Comparison of ENCODE assay signal across 10 mouse cellular contexts in genomic region chr3:52643100-52643551, GRCm38 (mm10).
DNase-seq lines count a peak whose midpoint lies in the region; ATAC-seq and TF ChIP-seq lines count a peak whose summit lies in the region.
"Had no signal": no experiment of that assay in that cellular context is flagged by ENCODE, and none has a peak within 500 bp of the region (broad histone marks: within the 10 kb centered on the region; RNA-seq: fewer than 3 reads in every experiment).

No protein-coding gene starts in this region.

- DNase-seq in gastrocnemius, adult 18-20 months (ENCODE audit: low spot score): peak; percentile 25
- no peak for DNase-seq in gastrocnemius, postnatal 36 days
- DNase-seq in right cerebral cortex, postnatal 36 days (ENCODE audit: low spot score in 2 of 2): peak; percentile 30 to 33
- no peak for DNase-seq in right cerebral cortex, postnatal 4 days
- peak; percentile 77 for DNase-seq in retina, postnatal 1 day
- no peak for DNase-seq in lung, postnatal 0 days (ENCODE audit: low spot score)
- no peak for DNase-seq in kidney, postnatal 4 days
- DNase-seq: kidney, postnatal 10 days; lung, adult 18-20 months had no signal

- H3K36me3 ChIP-seq in hindbrain, embryonic 13.5 days: no peaks in the 10 kb centered on the region
- no peaks in the 10 kb centered on the region for H3K36me3 ChIP-seq in lung, postnatal 0 days (ENCODE audit: insufficient read depth, low read length)

- TF ChIP-seq EP300 in lung, postnatal 0 days (IDR thresholded peaks at IDR 0.05): no peak

- ATAC-seq in hindbrain, embryonic 13.5 days (ENCODE audit: low FRiP score): no peak
- ATAC-seq in lung, postnatal 0 days: no peak

- H3K4me3 ChIP-seq in hindbrain, embryonic 13.5 days: no peak overlapping the region
- no peak overlapping the region for H3K4me3 ChIP-seq in lung, postnatal 0 days (ENCODE audit: low read depth, low read length)

- no peaks in the 10 kb centered on the region for H3K9me3 ChIP-seq in hindbrain, embryonic 13.5 days
- H3K9me3 ChIP-seq in lung, postnatal 0 days (ENCODE audit: low read length): no peaks in the 10 kb centered on the region

- H3K27ac ChIP-seq in hindbrain, embryonic 13.5 days: peak overlapping the region; percentile 81
- no peak overlapping the region for H3K27ac ChIP-seq in lung, postnatal 0 days (ENCODE audit: low read length)

- peaks cover 16% of the 10 kb centered on the region for H3K27me3 ChIP-seq in hindbrain, embryonic 13.5 days
- no peaks in the 10 kb centered on the region for H3K27me3 ChIP-seq in lung, postnatal 0 days (replicated peaks; ENCODE audit: insufficient read depth, low read length)

- H3K4me2 ChIP-seq in hindbrain, embryonic 13.5 days: no peak overlapping the region
- no peak overlapping the region for H3K4me2 ChIP-seq in lung, postnatal 0 days (replicated peaks; ENCODE audit: low read depth, low read length)

- 37% methylated on average over 9 of the region's 9 CpGs for WGBS in hindbrain, embryonic 13.5 days
- WGBS in lung, postnatal 0 days: 66% methylated on average over 9 of the region's 9 CpGs

- no peak for TF ChIP-seq CTCF in lung, postnatal 0 days (IDR thresholded peaks at IDR 0.05)

- intact Hi-C loops in gastrocnemius, postnatal 36 days (cut with DNase I): no loop called here

- no peak overlapping the region for H3K9ac ChIP-seq in hindbrain, embryonic 13.5 days
- H3K9ac ChIP-seq in lung, postnatal 0 days (replicated peaks; ENCODE audit: low read depth): no peak overlapping the region

- peaks cover 37% of the 10 kb centered on the region for H3K4me1 ChIP-seq in hindbrain, embryonic 13.5 days (replicated peaks)
- H3K4me1 ChIP-seq in lung, postnatal 0 days (ENCODE audit: insufficient read depth, low read depth, low read length): no peaks in the 10 kb centered on the region

Comparison
In these comparisons a context has a peak if more than half of its experiments do, and no peak if none do; other contexts are left out.
1. DNase-seq: peak in gastrocnemius, adult 18-20 months (single experiment), right cerebral cortex, postnatal 36 days (2 of 2) and retina, postnatal 1 day (single experiment); none in gastrocnemius, postnatal 36 days (0 of 2), right cerebral cortex, postnatal 4 days (single experiment), lung, postnatal 0 days (single experiment) and kidney, postnatal 4 days (0 of 2).